Mouse (Mus musculus): Measurements from ENCODE around the gene Ssr4.
"Not testable (repeated sequence)": the region's sequence is repeated elsewhere in the genome, so short reads cannot be mapped to it uniquely, and the experiment has no call there.

The Ssr4 gene

GRCm38 (mm10) chrX:73786364-73787224, at the start of gene Ssr4, which contains the start of gene Idh3g:
Gene Ssr4 (plus strand): TSS chrX:73787028.
Gene Idh3g (minus strand): TSS chrX:73786897.
- DNase-seq (ENCODE audit: low spot score in 2 of 2): peak; percentile 88 to 91

DNA sequence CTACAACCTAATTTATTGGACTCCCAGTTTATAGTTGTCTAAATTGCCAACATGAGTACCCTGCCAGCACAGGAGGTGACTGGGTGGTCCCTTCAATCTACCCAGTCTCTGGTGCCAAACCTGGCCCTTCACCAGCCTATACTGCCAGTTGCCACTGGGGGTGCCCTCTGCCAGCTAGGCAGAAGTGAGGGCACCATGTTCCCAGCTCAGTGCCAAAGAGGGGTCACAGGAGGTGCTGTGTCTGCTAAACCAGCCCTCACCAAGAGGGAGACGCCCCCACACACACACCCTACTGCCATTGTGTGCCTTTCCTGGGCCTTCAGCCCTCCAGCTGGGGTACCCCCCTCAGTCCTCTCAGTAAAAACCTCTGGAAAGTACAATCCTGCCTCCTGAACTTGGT, 48.7 kb upstream of the Ssr4 start:
- DNase-seq (ENCODE audit: low spot score in 2 of 2): no peak

DNA sequence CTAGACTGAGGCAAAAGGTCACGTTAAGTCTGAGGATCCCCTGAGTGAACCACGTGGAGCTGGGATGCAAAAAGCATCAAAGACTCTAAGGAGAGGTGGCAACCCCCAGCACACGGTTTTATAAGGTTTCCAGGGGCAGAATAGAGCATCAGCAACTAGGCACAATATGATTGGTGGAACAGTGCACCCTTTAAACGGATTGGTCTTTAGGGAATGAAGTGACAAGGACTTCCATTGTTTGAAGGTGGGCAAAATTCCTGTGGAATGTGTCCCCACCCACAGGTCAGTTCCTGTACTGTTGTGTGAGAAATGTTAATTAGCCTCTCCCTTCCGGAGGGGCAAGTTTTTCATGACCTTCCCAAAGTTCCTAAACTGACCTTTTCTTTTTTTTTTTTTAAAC, 47.7 kb upstream of the Ssr4 start:
- DNase-seq (ENCODE audit: low spot score in 2 of 2): no peak

DNA sequence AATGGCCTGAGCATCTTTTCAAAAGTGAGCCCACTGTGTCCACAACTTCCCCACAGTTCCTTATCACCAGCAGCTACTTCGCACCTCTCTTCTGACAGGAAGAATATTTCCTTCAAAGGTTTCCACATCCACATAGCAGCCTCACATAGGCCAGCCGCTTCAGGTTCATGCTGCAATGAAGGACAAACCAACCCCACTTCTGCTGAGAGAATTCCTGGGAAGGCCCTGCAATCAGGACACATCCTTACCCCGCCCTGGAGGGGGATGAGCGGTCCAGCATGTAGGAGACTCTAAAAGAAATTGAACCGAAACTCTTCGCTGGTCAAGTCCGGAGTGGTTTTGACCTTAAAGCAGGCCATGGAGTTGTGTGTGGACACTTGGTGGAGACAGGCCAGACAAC, 47.0 kb upstream of the Ssr4 start:
- not testable (repeated sequence) for DNase-seq (ENCODE audit: low spot score in 2 of 2)

DNA sequence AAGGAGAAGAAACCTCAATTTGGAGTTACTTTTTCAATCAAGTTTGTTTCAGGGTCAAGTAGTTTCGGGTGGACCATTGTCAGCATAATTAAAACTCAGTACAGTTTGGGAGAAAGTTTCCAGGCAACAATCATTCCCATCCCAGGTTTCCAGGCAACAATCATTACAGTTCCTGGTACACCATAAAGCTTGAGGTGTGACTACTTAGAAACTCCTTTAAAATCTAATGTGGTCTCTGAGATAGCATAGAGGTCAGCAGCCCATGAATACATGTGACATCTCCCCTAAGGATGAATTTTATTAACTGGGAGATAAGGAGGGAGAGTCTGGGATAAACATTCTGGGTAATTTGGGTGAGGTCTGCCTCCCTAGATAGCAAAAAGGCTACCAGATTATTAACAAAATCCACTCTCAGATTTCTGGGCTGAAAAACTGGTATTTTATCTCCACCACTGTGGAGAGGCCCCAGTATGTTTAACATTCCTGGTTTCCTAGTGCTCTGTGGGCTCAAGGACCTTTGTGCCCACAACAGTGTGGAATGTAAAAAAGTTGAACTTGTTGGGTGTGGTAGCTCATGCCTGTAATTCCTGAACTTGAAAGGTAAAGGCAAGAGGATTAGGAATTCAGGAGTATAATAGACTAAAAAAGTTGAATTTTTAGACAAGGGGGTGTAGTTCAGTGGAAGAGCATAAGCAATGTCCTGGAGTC, 41.9 kb upstream of the Ssr4 start:
- no peak for DNase-seq (ENCODE audit: low spot score in 2 of 2)

DNA sequence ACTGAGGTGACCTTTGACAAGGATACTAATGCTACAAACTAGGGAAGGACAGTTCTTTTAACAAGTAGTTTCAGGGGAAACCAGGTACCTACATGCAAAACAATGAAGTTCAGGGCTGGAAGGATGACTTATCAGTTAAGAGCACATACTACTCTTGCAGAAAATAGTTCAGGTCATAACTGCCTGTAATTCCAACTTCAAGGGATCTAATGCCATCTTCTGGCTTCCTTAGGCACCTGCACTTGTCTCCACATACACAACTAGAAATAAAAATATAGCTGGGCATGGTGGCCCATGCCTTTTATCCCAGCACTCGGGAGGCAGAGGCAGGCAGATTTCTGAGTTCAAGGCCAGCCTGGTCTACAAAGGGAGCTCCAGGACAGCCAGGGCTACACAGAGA, 37.9 kb upstream of the Ssr4 start:
- no peak for DNase-seq (ENCODE audit: low spot score in 2 of 2)

GRCm38 (mm10) chrX:73756334-73757140, 30.3 kb upstream of the Ssr4 start, which contains the start of gene Plxnb3:
Gene Plxnb3 (plus strand): TSS chrX:73757090.
- DNase-seq (ENCODE audit: low spot score in 2 of 2): no peak

DNA sequence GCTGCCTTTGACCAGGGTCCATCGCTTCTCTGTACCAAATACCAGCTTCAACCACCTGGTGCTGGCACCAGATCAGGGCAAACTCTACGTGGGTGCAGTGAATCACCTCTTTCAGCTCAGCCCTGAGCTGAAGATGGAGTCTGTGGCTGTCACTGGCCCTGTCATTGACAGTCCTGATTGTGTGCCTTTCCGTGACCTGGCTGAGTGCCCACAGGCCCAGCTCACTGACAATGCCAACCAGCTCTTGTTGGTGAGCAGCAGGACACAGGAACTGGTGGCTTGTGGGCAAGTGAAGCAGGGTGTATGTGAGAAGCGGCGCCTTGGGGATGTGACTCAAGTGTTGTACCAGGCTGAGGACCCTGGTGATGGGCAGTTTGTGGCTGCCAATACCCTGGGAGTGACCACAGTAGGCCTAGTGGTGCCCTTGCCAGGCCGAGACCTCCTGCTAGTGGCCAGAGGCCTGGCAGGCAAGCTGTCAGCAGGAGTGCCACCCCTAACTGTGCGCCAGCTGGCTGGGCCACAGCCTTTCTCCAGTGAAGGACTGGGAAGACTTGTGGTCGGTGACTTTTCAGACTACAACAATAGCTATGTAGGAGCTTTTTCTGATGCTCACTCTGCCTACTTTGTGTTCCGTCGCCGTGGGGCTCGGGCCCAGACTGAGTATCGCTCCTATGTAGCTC, 28.1 kb upstream of the Ssr4 start:
- no peak for DNase-seq (ENCODE audit: low spot score in 2 of 2)

- peak in 1 of 2 experiments; percentile 13 for DNase-seq (ENCODE audit: low spot score in 2 of 2)
Observed at GRCm38 (mm10) chrX:73765311-73765710, 21.5 kb upstream of the Ssr4 start.

- DNase-seq (ENCODE audit: low spot score in 2 of 2): no peak
Observed at GRCm38 (mm10) chrX:73767267-73767666, 19.6 kb upstream of the Ssr4 start.

DNA sequence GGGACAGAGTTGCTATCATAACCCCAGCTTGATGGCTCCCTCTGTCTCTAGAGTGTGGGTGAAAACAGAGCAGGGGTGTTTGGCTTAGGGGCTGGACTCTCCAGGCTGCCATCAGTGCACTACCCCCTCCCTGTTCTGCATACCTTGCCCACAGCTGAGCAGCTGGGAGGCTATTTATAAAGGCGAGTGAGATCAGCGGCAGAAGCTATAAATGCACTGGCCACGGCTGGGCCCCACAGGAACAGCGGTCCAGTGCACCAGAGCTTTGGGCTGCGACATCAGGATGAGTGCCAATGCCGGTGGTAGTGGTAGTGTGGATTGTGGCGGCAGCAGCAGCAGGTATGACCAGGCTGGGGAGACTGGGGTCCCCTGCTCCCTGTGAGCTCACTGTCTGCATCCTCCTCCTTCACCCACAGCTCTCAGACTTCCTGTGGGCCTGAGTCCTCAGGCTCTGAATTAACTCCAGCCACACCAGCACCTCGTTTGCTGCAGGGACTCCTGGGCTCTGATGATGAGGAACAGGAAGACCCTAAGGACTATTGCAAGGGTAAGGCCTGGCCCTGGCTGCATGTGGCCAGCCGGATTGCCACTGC, 12.6 kb upstream of the Ssr4 start, which contains the start of gene Srpk3:
Gene Srpk3 (plus strand): TSS at position 238 of the 593 bp plus-strand sequence.
- DNase-seq (ENCODE audit: low spot score in 2 of 2): no peak

GRCm38 (mm10) chrX:73774802-73775483, 11.9 kb upstream of the Ssr4 start:
- no peak for DNase-seq (ENCODE audit: low spot score in 2 of 2)

GRCm38 (mm10) chrX:73782227-73782626, 4.6 kb upstream of the Ssr4 start:
- no peak for DNase-seq (ENCODE audit: low spot score in 2 of 2)

- DNase-seq (ENCODE audit: low spot score in 2 of 2): no peak
Observed at GRCm38 (mm10) chrX:73785666-73786065, 1.2 kb upstream of the Ssr4 start.

DNA sequence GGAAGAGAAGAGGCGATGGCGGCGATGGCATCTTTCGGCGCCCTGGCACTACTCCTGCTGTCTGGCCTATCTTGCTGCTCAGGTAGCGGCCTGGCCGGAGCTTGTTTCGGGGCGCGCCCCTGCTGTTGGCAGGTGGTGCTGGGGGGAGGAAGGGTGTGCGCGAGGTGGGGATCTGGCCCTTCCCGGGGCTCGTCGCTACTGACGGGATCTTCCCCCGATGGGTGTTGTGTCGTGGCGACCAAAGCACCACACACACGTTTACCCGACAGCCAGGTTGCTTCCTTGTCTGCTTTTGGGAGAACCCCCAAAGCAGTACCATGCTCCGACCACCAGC, 364 bp downstream of the Ssr4 start:
- DNase-seq (ENCODE audit: low spot score in 2 of 2): no peak

- no peak for DNase-seq (ENCODE audit: low spot score in 2 of 2)
Observed at GRCm38 (mm10) chrX:73788501-73788900, 1.7 kb downstream of the Ssr4 start.

DNA sequence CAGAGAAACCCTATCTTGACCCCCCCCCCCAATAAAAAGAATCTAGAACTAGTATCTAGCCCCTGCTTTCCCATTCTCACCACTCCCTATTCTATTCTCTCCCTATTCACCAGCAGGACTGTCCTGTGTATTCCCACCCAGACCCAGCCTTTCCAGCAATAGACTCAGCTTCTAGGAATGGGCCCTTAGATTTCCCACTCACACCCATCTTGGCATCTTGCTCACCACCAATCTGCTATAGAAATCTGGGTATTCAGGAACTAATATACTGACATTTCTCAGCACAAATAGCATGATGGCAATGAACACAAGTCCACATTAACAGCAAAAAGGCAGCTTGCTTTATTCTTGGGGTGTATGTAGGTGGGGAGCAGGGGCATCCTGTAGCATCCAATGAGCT, 6.2 kb downstream of the Ssr4 start:
- DNase-seq (ENCODE audit: low spot score in 2 of 2): no peak

- no peak for DNase-seq (ENCODE audit: low spot score in 2 of 2)
Observed at GRCm38 (mm10) chrX:73793505-73793904, 6.7 kb downstream of the Ssr4 start.

DNA sequence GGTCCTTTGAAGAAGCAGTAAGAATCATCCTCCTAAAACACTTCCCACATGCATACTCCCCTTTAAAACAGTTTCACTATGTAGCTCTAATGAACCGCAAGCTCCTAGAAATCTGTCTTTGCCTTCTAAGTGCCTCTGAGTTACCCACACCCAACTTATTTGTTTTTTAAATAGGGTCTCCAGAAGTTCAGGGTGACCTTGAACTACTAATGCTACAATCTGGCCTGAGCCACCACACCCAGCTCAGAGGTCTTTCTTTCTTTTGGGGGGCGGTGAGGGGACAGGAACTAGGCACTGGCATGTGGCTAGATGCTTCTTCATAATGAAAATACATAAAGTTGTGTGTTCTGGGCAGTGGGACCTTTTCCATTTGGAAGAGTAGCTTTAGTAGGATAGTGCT, 10.7 kb downstream of the Ssr4 start:
- no peak for DNase-seq (ENCODE audit: low spot score in 2 of 2)

DNA sequence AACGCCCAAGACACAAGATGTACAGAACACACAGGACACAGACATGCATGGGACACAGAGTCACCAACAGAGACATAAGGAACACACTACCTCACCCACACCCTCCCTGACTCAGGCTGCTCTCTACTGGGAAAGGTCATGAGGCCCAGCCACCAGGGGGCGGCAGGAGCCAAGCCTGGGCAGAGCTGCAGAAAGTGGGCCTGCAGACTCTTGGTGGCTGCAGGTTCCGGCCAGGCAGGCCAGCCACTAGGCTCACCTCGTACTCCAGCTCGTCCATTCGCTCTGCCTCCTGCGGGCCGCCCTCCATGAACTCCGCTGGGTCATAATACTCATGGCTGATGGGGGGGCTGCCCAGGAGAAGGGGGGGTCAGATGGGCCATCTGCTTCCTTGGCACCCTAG, 11.7 kb downstream of the Ssr4 start:
- peak; percentile 58 to 69 for DNase-seq (ENCODE audit: low spot score in 2 of 2)

GRCm38 (mm10) chrX:73805814-73806213, 19.0 kb downstream of the Ssr4 start:
- DNase-seq (ENCODE audit: low spot score in 2 of 2): no peak

Data from urinary bladder, postnatal 36 days (tissue).